Mouse (Mus musculus) right cerebral cortex, postnatal 4 days (tissue): ENCODE results near the gene Mpp2.

Source experiments
- DNase-seq: peaks from one replicate; pipeline ENCODE4 v3.0.0-alpha.2; 2022

Gene Mpp2

DNA sequence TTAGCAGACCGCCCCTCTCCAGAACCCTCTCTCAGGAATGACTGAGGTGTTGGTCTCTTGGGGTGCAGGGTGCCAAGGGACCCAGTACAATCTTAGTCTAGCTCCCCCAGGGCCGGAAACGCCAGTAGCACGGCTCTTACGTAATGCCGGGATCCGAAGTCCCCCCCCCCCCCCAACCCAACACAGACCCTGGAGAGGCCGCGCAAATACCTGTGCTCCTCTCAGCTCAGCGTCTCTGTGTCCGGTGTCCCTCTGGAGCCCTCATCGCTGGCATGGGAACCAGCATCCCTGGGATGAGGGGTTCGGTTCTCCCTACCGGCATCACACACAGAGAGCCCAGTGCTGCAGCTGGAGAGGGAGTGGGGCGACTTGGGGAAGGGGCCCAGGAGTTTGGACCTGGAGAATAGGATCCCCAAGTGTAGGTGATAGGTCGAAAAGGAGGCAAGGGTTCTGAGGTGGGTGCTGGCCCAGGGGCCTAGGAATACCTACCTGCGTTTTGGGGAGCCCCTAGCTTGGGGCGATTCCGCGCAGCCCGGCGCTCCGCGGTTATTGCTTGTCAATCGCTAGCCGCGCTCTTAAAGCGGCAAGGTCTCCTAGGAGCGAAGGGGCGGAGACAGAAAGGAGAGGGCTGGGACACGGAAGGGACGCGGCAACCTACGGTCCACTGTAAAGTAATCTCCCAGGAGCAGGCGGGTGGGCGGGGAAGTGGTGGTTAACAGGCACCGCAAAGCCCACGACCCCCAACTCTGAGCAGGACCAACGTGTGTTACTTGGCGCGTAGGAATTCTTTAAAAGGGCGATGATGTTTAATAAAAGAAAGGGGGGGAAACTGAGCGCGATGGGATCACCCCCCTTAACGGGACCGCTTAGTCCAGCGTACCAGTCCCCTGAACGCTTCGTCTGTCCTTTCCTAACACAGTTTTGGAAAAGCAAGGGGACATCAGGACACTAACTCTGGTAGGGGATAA, at the start of gene Mpp2:
Mpp2 (minus strand) TSS at position 585 of the 968 bp plus-strand sequence.
- peak; percentile 69 for DNase-seq

GRCm38 (mm10) chr11:102137625-102138446, 49.5 kb upstream of the Mpp2 start:
- DNase-seq, result no peak

- DNase-seq, result no peak
Measured at GRCm38 (mm10) chr11:102134516-102134915, 46.2 kb upstream of the Mpp2 start.

DNA sequence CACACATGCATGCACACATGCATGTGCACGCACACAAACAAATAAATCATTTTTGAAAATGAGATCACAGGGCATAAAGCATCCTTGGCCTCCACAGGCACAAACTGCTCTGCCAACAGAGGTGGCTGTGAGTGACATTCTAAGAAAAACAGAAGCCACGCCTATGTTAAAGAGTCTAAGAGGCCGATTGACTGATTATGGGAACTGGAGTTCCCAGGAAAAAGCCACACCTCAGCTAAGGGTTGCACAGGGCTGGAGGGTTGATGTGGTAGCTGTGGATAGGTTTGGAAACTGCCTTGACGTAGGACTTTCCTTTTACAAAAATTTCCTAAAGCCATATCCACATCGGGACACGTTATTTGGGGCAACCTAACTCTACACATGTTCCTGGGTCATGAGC, 29.1 kb upstream of the Mpp2 start:
- no peak for DNase-seq

DNA sequence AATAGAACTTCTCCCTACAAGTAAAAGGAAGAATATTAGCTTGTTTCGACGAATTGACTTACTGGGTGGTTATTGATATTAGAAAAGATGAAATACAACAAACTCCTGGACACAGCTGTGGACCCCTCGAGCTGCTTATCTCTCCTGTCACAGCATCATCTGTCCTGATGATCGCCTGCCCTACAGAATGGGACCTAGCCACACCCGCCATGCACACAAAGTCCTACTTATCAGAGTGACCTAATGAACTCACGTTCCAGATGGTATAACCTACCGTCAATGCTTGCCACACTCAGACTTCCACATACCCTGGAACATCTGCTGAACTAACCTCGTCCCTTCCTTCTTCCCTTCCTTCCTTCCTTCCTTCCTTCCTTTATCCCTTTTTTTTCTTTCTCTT, 27.9 kb upstream of the Mpp2 start:
- no peak for DNase-seq

GRCm38 (mm10) chr11:102111576-102111975, 23.3 kb upstream of the Mpp2 start:
- no peak for DNase-seq

DNA sequence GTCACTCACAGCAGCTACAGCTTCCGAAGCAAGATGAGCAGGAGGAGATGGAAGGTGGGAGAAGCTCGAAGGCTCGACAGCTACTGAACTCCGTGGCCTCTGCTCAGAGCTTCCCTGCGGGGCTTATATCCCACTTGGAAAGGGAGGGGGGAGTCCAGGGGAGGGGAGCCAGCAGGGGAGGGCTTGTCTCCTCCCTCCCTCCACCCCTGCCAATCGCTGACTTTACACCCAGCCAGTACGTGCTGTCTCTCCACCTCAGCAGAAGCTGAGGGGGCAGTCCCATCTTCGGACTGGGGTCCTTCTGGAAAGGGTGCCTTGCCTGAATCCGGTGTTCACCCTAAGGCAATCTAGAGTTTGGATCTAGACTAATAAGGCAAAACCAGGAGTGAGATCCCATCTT, 19.4 kb upstream of the Mpp2 start, which contains the start of gene Pyy:
Pyy (minus strand) TSS at position 101 of the 400 bp plus-strand sequence.
- no peak for DNase-seq

DNA sequence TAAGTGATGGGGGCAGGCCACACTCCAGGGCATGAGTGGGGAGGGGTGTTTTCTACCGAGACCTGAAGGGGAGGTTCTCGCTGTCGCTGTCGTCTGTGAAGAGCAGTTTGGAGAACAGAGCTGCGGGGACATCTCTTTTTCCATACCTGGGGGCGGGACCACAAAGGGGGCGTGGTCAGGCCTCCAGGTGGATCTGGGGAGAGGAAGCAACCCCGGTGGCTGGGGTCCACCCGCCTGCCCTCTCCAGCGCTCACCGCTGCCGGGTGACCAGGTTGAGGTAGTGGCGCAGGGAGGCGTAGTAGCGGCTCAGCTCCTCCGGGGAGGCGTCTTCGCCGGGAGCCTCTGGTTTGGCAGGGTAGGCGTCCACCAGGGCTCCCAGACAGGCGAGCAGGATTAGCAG, 18.6 kb upstream of the Mpp2 start:
- no peak for DNase-seq

GRCm38 (mm10) chr11:102102485-102103258, 14.4 kb upstream of the Mpp2 start:
- peak; percentile 82 for DNase-seq

DNA sequence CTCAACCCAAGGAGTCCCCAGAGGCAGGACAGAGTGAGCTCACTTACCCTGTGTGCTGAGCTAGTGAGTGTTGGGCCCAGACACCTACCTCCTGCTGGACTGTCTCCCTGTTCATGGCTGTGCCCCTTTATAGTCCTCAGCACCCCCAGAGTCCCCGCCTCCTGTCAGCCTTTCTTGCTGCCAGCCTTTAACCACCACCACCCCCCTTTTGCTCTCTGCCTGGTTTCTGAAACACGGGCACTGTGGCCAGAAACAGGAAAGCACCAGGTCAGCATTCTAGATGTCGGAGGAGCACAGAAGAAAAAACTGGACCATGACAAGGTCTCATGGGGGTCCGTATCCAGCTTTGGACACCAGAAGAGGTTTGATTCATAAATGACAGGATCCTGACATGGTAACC, 12.9 kb upstream of the Mpp2 start, which contains the start of gene Ppy:
Ppy (minus strand) TSS at position 101 of the 400 bp plus-strand sequence.
- DNase-seq, result no peak

DNA sequence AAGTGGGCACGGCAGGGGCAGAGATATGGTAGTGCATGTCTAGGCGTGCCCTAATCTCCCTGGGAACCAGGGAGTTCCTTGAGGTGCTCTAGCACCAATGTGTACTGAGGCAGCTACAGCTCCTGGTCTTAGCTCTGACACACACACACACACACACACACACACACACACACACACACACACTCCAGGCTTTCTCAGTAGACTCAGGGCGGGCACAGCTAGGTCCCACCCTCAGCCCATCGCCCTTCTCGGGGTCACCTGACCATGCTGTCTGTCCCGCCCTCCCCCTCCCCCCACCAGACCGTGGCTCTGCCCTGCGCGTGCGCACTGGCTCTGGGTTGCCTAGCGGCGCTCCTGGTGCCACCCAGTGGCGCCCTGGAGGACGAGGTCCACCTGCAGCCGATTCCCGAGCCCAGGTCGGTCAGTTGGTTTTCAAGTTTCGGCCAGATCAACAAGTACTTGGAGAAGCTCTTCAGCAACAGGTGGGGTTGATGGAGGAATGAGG, 8.6 kb upstream of the Mpp2 start:
- peak; percentile 78 for DNase-seq

- DNase-seq, result no peak
Measured at GRCm38 (mm10) chr11:102096446-102096845, 8.1 kb upstream of the Mpp2 start.

DNA sequence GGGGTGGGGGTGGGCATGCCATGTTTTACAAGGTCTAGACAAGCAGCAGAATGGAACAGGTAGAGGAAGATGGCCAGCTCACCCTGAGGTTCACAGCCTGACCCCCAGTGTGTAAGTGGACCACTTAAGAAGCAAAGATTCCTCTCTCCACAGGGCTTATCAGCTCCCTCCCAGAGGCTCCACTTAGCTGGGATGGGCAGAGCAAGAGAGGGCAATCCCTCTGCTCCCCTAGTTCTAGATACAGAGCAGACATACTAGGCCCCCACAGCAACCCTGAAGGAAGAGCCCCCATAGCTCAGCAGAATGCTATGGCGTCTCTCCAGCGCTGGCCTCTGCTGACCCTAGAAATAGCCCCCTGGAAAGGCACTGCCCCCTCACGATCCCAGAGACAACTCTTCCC, 7.4 kb upstream of the Mpp2 start:
- no peak for DNase-seq

- DNase-seq, result peak; percentile 81
Measured at GRCm38 (mm10) chr11:102089088-102089808, 933 bp upstream of the Mpp2 start.

GRCm38 (mm10) chr11:102087081-102087751, 1.1 kb downstream of the Mpp2 start:
- DNase-seq, result peak; percentile 87

- DNase-seq, result peak; percentile 61
Measured at GRCm38 (mm10) chr11:102086331-102086730, 2.0 kb downstream of the Mpp2 start.

- DNase-seq, result no peak
Measured at GRCm38 (mm10) chr11:102084159-102084558, 4.2 kb downstream of the Mpp2 start.

DNA sequence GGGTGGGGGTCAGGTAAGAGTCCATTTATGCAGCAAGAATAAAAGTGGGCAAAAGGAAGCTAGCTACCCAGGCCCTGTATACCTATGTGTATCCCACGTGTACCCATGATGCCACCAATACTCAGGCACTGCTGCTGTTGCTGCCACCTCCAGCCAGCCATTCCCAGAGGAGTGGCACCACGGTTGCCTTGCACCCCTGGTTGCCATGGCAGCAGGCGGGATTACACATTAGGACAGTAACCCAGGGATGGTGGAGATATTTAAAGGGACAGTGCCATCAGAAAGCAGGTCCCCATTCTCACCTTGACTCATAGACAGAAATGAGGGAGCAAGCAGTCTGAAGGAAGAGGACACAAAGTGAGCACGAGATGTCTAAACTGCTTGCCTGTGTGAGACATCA, 5.1 kb downstream of the Mpp2 start:
- DNase-seq, result no peak

- peak; percentile 85 for DNase-seq
Measured at GRCm38 (mm10) chr11:102082322-102082721, 6.0 kb downstream of the Mpp2 start.

DNA sequence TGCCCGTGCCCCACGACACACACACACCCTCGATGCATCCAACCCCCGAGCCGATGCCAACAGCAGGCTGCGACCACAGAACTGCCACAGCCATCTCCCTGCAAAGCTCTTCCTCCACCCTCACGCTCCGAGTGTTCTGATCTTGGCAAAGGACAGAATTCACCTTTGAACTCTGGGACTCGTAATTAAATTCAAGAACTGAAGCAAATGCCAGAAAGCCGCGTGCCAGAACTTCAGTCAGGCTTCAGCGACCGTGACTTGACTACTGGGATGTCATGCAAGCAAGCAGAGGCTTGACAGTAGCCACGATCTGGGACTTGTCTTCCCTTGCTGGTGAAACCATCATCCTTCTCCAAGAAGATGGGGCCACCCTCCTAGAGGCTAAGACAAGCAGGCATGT, 14.6 kb downstream of the Mpp2 start:
- DNase-seq, result no peak

DNA sequence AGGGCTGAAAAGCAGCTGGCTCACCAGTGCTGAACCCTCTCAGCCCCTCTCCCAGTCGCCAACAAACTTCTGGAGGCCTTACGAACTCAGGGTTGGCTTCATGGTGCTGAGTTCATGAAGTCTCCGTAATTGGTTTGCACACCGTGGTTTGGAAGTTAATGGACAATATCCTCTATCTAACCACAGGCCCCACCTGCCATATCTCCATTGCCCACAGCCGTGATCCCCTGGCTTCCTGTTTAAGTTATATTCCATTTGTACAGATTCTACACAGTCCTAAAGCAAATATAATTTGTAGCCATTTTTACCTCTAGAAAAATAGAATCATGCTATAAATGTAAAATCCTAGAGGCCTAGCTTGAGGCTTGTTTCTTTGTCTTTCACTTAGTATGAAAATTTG, 15.6 kb downstream of the Mpp2 start:
- no peak for DNase-seq
